Comparison of ENCODE assay signal across 8 mouse cellular contexts in the genomic region with DNA sequence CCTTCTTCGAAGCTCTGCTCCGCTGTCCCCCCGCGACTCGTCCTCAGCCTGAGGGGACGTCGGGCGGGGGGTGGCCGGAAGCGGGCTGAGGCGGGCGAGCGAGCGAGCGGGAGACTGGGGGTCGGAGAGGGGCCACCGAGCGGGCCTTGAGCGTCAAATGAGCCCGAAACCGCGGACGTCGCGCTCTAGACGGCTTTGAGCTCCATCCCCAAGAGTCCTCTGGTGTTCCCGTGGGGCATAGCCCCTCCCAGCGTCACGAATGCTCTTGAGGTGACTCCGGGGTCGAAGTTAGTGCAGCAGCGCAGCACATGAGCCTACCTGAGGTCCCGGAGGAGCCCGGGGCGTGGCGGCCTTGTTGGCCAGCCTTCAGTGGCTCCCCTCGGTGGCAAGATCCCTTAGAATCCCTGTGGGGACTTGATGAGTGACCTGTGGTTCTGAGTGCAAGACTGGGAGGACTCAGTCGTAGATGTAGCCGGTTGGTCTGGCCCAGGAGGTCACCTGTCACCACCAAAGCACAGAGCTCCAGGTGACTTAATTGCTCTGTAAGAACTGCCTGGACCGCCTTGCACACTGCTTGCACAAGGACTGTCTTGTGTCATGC. TPM values are rescaled to one million over a fixed set of nuclear protein-coding genes. Genes with fewer than 3 reads are reported as not detected.
DNase-seq lines count a peak whose midpoint lies in the region; ATAC-seq and TF ChIP-seq lines count a peak whose summit lies in the region.

No protein-coding gene starts in this region.

- peak; percentile 78 for ATAC-seq in heart, embryonic 12.5 days (ENCODE audit: insufficient number of reproducible peaks, low FRiP score)
- ATAC-seq in forebrain, postnatal 0 days = peak; percentile 73
- peak; percentile 51 for ATAC-seq in midbrain, embryonic 15.5 days (replicated peaks)

- under 1% methylated on average over 40 of the region's 40 CpGs for WGBS in heart, embryonic 12.5 days
- WGBS in forebrain, postnatal 0 days = under 1% methylated on average over 40 of the region's 40 CpGs
- WGBS in limb, embryonic 10.5 days = 3% methylated on average over 40 of the region's 40 CpGs
- 1% methylated on average over 40 of the region's 40 CpGs for WGBS in midbrain, embryonic 15.5 days

- peak overlapping the region; percentile 92 for H3K9ac ChIP-seq in heart, embryonic 12.5 days
- H3K9ac ChIP-seq in forebrain, postnatal 0 days = peak overlapping the region; percentile 88
- H3K9ac ChIP-seq in midbrain, embryonic 15.5 days = peak overlapping the region; percentile 93

- H3K36me3 ChIP-seq in heart, embryonic 12.5 days = no peaks in the 10 kb centered on the region
- H3K36me3 ChIP-seq in forebrain, postnatal 0 days (ENCODE audit: insufficient read depth) = no peaks in the 10 kb centered on the region
- peaks cover 11% of the 10 kb centered on the region for H3K36me3 ChIP-seq in limb, embryonic 10.5 days
- H3K36me3 ChIP-seq in midbrain, embryonic 15.5 days (replicated peaks) = no peaks in the 10 kb centered on the region

- intact Hi-C loops in heart, postnatal 10 days (cut with DNase I) = loop anchor here (5.0 kb wide), 1 partner anchor 56 kb away; no protein-coding TSS in a partner anchor

- H3K9me3 ChIP-seq in heart, embryonic 12.5 days (replicated peaks) = no peaks in the 10 kb centered on the region
- no peaks in the 10 kb centered on the region for H3K9me3 ChIP-seq in forebrain, postnatal 0 days (ENCODE audit: low read length)
- H3K9me3 ChIP-seq in limb, embryonic 10.5 days (replicated peaks) = no peaks in the 10 kb centered on the region
- H3K9me3 ChIP-seq in midbrain, embryonic 15.5 days = no peaks in the 10 kb centered on the region

- H3K4me3 ChIP-seq in heart, embryonic 12.5 days = peak overlapping the region; percentile 79
- peak overlapping the region; percentile 86 for H3K4me3 ChIP-seq in forebrain, postnatal 0 days (ENCODE audit: low read depth, low read length)
- H3K4me3 ChIP-seq in limb, embryonic 10.5 days = peak overlapping the region; percentile 73
- H3K4me3 ChIP-seq in midbrain, embryonic 15.5 days = peak overlapping the region; percentile 92

- DNase-seq in heart, postnatal 10 days = no peak
- peak; percentile 57 for DNase-seq in 416B (ENCODE audit: low read depth)
- DNase-seq in adrenal gland, postnatal 14 days = peak; percentile 68
- DNase-seq in forebrain, postnatal 0 days = no peak
- no peak for DNase-seq in limb, embryonic 10.5 days (ENCODE audit: low spot score)
- no peak for DNase-seq in thymus, adult 18-20 months

- H3K27me3 ChIP-seq in heart, embryonic 12.5 days (replicated peaks) = no peaks in the 10 kb centered on the region
- H3K27me3 ChIP-seq in forebrain, postnatal 0 days (ENCODE audit: insufficient read depth, low read length) = no peaks in the 10 kb centered on the region
- no peaks in the 10 kb centered on the region for H3K27me3 ChIP-seq in limb, embryonic 10.5 days (ENCODE audit: low read depth, poor library complexity, severe bottlenecking)
- H3K27me3 ChIP-seq in midbrain, embryonic 15.5 days (replicated peaks) = no peaks in the 10 kb centered on the region

- H3K4me1 ChIP-seq in heart, embryonic 12.5 days (replicated peaks) = peaks cover 11% of the 10 kb centered on the region
- peaks cover 6% of the 10 kb centered on the region; the same call in 1 of the 2 replicates for H3K4me1 ChIP-seq in forebrain, postnatal 0 days (ENCODE audit: insufficient read depth)
- H3K4me1 ChIP-seq in limb, embryonic 10.5 days = peaks cover 16% of the 10 kb centered on the region
- H3K4me1 ChIP-seq in midbrain, embryonic 15.5 days = peaks cover 10% of the 10 kb centered on the region

- H3K27ac ChIP-seq in heart, embryonic 12.5 days (ENCODE audit: poor library complexity, severe bottlenecking) = peak overlapping the region; percentile 92
- peak overlapping the region; percentile 60 for H3K27ac ChIP-seq in forebrain, postnatal 0 days (ENCODE audit: low read depth, low read length)
- H3K27ac ChIP-seq in limb, embryonic 10.5 days = peak overlapping the region; percentile 91
- H3K27ac ChIP-seq in midbrain, embryonic 15.5 days = peak overlapping the region; percentile 85

- 0 out of 2 replicates have a peak, but pooled peaks have one; percentile 5 for TF ChIP-seq CTCF in forebrain, postnatal 0 days (IDR thresholded peaks at IDR 0.05; ENCODE audit: low read depth)

- H3K4me2 ChIP-seq in heart, embryonic 12.5 days = peak overlapping the region; percentile 88
- peak overlapping the region; percentile 79 for H3K4me2 ChIP-seq in forebrain, postnatal 0 days (ENCODE audit: low read depth)
- peak overlapping the region; percentile 57 for H3K4me2 ChIP-seq in midbrain, embryonic 15.5 days

RNA-seq across cellular contexts. Expression of gene Hmox2, which starts 0.5 kb away (rescaled TPM):
- polyA plus RNA-seq in heart, embryonic 12.5 days (2016; fragmentation: Nextera tagmentation; extraction: Ambion mirVana) = 84.5 and 90.1 TPM in 2 replicates
- 10 to 100 TPM; 71.1 to 73.4 TPM for total RNA-seq in heart, postnatal 10 days (2021)
- total RNA-seq in adrenal gland, postnatal 14 days (2021) = 93.2 and 99.1 TPM in 2 replicates
- total RNA-seq in forebrain, postnatal 0 days (2014; rRNA removed) = 54.5 and 63.7 TPM in 2 replicates
- polyA plus RNA-seq in forebrain, postnatal 0 days (2015; fragmentation: Nextera tagmentation; extraction: Ambion mirVana) = 88.7 and 92.5 TPM in 2 replicates
- 93.7 and 101 TPM in 2 replicates for polyA plus RNA-seq in limb, embryonic 10.5 days (2016; fragmentation: Nextera tagmentation; extraction: Ambion mirVana)
- polyA plus RNA-seq in midbrain, embryonic 15.5 days (2015; fragmentation: Nextera tagmentation; extraction: Ambion mirVana) = 101 and 103 TPM in 2 replicates

RNA-seq across cellular contexts. Expression of gene Nmral1, which starts 7.5 kb away (rescaled TPM):
- 37.2 and 37.8 TPM in 2 replicates for polyA plus RNA-seq in heart, embryonic 12.5 days (2016; fragmentation: Nextera tagmentation; extraction: Ambion mirVana)
- total RNA-seq in heart, postnatal 10 days (2021) = 1 to 10 TPM; 7.0 to 7.8 TPM
- 7.2 and 11.0 TPM in 2 replicates for total RNA-seq in adrenal gland, postnatal 14 days (2021)
- total RNA-seq in forebrain, postnatal 0 days (2014; rRNA removed) = 45.7 and 46.1 TPM in 2 replicates
- 42.9 and 44.3 TPM in 2 replicates for polyA plus RNA-seq in forebrain, postnatal 0 days (2015; fragmentation: Nextera tagmentation; extraction: Ambion mirVana)
- polyA plus RNA-seq in limb, embryonic 10.5 days (2016; fragmentation: Nextera tagmentation; extraction: Ambion mirVana) = 264 and 277 TPM in 2 replicates
- 78.3 and 79.6 TPM in 2 replicates for polyA plus RNA-seq in midbrain, embryonic 15.5 days (2015; fragmentation: Nextera tagmentation; extraction: Ambion mirVana)

RNA-seq across cellular contexts. Expression of gene Coro7, which starts 47.1 kb away (rescaled TPM):
- polyA plus RNA-seq in heart, embryonic 12.5 days (2016; fragmentation: Nextera tagmentation; extraction: Ambion mirVana) = 14.8 and 15.3 TPM in 2 replicates
- 10 to 100 TPM; 24.6 to 26.1 TPM for total RNA-seq in heart, postnatal 10 days (2021)
- 33.6 and 38.7 TPM in 2 replicates for total RNA-seq in adrenal gland, postnatal 14 days (2021)
- total RNA-seq in forebrain, postnatal 0 days (2014; rRNA removed) = 24.9 and 25.2 TPM in 2 replicates
- polyA plus RNA-seq in forebrain, postnatal 0 days (2015; fragmentation: Nextera tagmentation; extraction: Ambion mirVana) = 23.5 and 29.3 TPM in 2 replicates
- polyA plus RNA-seq in limb, embryonic 10.5 days (2016; fragmentation: Nextera tagmentation; extraction: Ambion mirVana) = 21.8 and 22.9 TPM in 2 replicates
- 32.1 and 33.2 TPM in 2 replicates for polyA plus RNA-seq in midbrain, embryonic 15.5 days (2015; fragmentation: Nextera tagmentation; extraction: Ambion mirVana)

Comparison
In these comparisons a context has a peak if more than half of its experiments do, and no peak if none do; other contexts are left out.
1. DNase-seq: peak in 416B (single experiment) and adrenal gland, postnatal 14 days (single experiment); none in heart, postnatal 10 days (0 of 2), forebrain, postnatal 0 days (single experiment), limb, embryonic 10.5 days (single experiment) and thymus, adult 18-20 months (0 of 2).
2. Peak in every context shown above with its lines, with median percentiles within 50 percentile points of each other: ATAC-seq, H3K27ac ChIP-seq, H3K4me2 ChIP-seq, H3K4me3 ChIP-seq and H3K9ac ChIP-seq.